Mouse (Mus musculus) limb, embryonic 14.5 days (tissue): ENCODE results near the gene Gpr85. TPM values are rescaled to one million over a fixed set of nuclear protein-coding genes. Genes with fewer than 3 reads are reported as not detected.

ENCODE experiments used
- ATAC-seq: fragments of 200-750 bp; cut with Nextera tagmentation; 2 replicates; pipeline ENCODE4 v1.8.0; 2017; ENCODE audit warnings: low read depth, moderate number of reproducible peaks, moderate TSS enrichment; ENCODE audit not compliant: low FRiP score
- DNase-seq: peaks from one replicate; pipeline ENCODE4 v3.0.0-alpha.2; 2015; ENCODE audit warnings: low spot score
- H3K27ac ChIP-seq: fragments of 300-500 bp; sonication (generic); replicated peaks from 2 replicates; pipeline ENCODE4 v1.5.1; 2014; ENCODE audit warnings: low read depth, mild to moderate bottlenecking, low read length, moderate library complexity, mixed read lengths
- H3K27me3 ChIP-seq: fragments of 300-500 bp; sonication (generic); 2 replicates; pipeline ENCODE4 v1.6.1; 2014; ENCODE audit warnings: low read length, mixed read lengths; ENCODE audit not compliant: control insufficient read depth, insufficient read depth
- H3K36me3 ChIP-seq: fragments of 300-500 bp; sonication (generic); 2 replicates; pipeline ENCODE4 v1.6.1; 2014; ENCODE audit warnings: mild to moderate bottlenecking, low read length, moderate library complexity, mixed read lengths; ENCODE audit not compliant: control insufficient read depth, insufficient read depth
- H3K4me1 ChIP-seq: fragments of 300-500 bp; sonication (generic); 2 replicates; pipeline ENCODE4 v1.6.1; 2014; ENCODE audit warnings: antibody characterized with exemption, low read length, mixed read lengths; ENCODE audit not compliant: control insufficient read depth, insufficient read depth
- H3K4me2 ChIP-seq: fragments of 300-500 bp; sonication (generic); replicated peaks from 2 replicates; pipeline ENCODE4 v1.6.1; 2014; ENCODE audit warnings: low read depth, mild to moderate bottlenecking, low read length, moderate library complexity; ENCODE audit not compliant: severe bottlenecking
- H3K4me3 ChIP-seq: fragments of 300-500 bp; sonication (generic); replicated peaks from 2 replicates; pipeline ENCODE4 v1.5.1; 2014; ENCODE audit warnings: low read length
- H3K9ac ChIP-seq: fragments of 300-500 bp; sonication (generic); 2 replicates; pipeline ENCODE4 v1.6.1; 2014; ENCODE audit warnings: mild to moderate bottlenecking, low read depth, low read length, moderate library complexity; ENCODE audit not compliant: severe bottlenecking
- H3K9me3 ChIP-seq: fragments of 300-500 bp; sonication (generic); 2 replicates; pipeline ENCODE4 v1.6.1; 2016; ENCODE audit warnings: low read length; ENCODE audit not compliant: control insufficient read depth
- POLR2A ChIP-seq: fragments of 200-500 bp; IDR thresholded peaks from 2 replicates; pipeline ENCODE4 v1.8.0; 2012; ENCODE audit warnings: inconsistent platforms, mild to moderate bottlenecking, moderate library complexity, borderline replicate concordance; ENCODE audit not compliant: insufficient read depth, insufficient read length; ENCODE audit errors: extremely low read depth
- WGBS: fragments of 180-500 bp; shearing (Covaris S2); extraction: QIAGEN DNeasy Blood & Tissue Kit; methylation state at CpG from one replicate; pipeline ENCODE4 v1.1.7; 2014; 5-methylcytosine and 5-hydroxymethylcytosine counted together
- polyA plus RNA-seq, 2 experiments: library from polyadenylated mRNA; depleted of rRNA in 1 of 2; stranded (reverse) in 1 of 2; unstranded in 1 of 2; fragments of >200 nt; fragmentation: Nextera tagmentation in 1 of 2; extraction: Ambion mirVana in 1 of 2; gene quantifications; 2 replicates each; pipeline versions ENCODE4 v1.2.1 to v1.2.3; 2012 to 2014

Gpr85 gene
- polyA plus RNA-seq, 2 experiments: 3.9 to 6.5 TPM

DNA sequence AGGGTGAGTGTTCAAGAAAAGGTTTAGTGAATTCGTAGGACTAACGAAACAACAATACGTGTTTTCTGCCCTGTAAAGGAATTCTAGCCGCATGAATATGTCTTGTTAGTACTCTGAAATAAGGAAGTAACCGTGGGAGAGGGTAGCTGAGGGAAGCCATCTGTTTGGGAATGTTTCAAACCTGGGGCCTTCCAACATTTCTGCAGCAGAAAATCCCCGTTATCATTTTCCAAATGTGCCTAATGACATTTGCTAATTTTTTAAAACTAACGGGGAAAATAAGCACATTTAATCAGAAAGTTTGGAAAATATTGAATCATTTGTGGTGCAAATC lies 31.9 kb upstream of the Gpr85 start:
- peak overlapping the region; percentile 86 for H3K27ac ChIP-seq
- peak overlapping the region; percentile 81 for H3K9ac ChIP-seq
- peak overlapping the region; percentile 66 for H3K4me3 ChIP-seq
- H3K36me3 ChIP-seq: peaks cover 5% of the 10 kb centered on the region; the same call in 1 of the 2 replicates
- H3K4me2 ChIP-seq: peak overlapping the region; percentile 51
- no peaks in the 10 kb centered on the region for H3K27me3 ChIP-seq
- TF ChIP-seq POLR2A: no peak
- peaks cover 5% of the 10 kb centered on the region for H3K4me1 ChIP-seq
- DNase-seq (no peak), ATAC-seq (peak; percentile 68)
- H3K9me3 ChIP-seq: no peaks in the 10 kb centered on the region
- WGBS: 4% methylated on average over 7 of the region's 7 CpGs

- H3K4me1 ChIP-seq: peaks cover 5% of the 10 kb centered on the region
- WGBS: under 1% methylated on average over 19 of the region's 19 CpGs
- H3K27me3 ChIP-seq: no peaks in the 10 kb centered on the region
- H3K9me3 ChIP-seq: no peaks in the 10 kb centered on the region
- peak; percentile 86; the same call in 1 of the 2 replicates for TF ChIP-seq POLR2A
- ATAC-seq (peak; percentile 100), DNase-seq (peak; percentile 96)
- H3K4me3 ChIP-seq: peak within 1 kb of the TSS; percentile 66
- peak within 1 kb of the TSS; percentile 81 for H3K9ac ChIP-seq
- H3K36me3 ChIP-seq: peaks cover 5% of the 10 kb centered on the region; the same call in 1 of the 2 replicates
- H3K27ac ChIP-seq: peak within 1 kb of the TSS; percentile 86
- H3K4me2 ChIP-seq: peak within 1 kb of the TSS; percentile 51
Observed at GRCm38 (mm10) chr6:13870919-13871624, 31.3 kb upstream of the Gpr85 start, which contains the start of gene 2610001J05Rik. 2610001J05Rik (minus strand) TSS chr6:13871518.

- WGBS: 33% methylated on average over 12 of the region's 12 CpGs
- no peak for TF ChIP-seq POLR2A
- Histone ChIP-seq H3K36me3 (peaks cover 5% of the 10 kb centered on the region; the same call in 1 of the 2 replicates), H3K27me3 (no peaks in the 10 kb centered on the region), H3K4me1 (peaks cover 5% of the 10 kb centered on the region), H3K4me2 (peak overlapping the region; percentile 51), H3K4me3 (peak overlapping the region; percentile 66), H3K9me3 (no peaks in the 10 kb centered on the region), H3K27ac (no peak overlapping the region), H3K9ac (peak overlapping the region; percentile 55)
- no peak for ATAC-seq
- peak; percentile 32 for DNase-seq
Observed at GRCm38 (mm10) chr6:13870289-13870741, 30.6 kb upstream of the Gpr85 start.

- no peak for DNase-seq
- Histone ChIP-seq H3K27ac (no peak overlapping the region), H3K27me3 (no peaks in the 10 kb centered on the region), H3K4me1 (no peaks in the 10 kb centered on the region), H3K36me3 (no peaks in the 10 kb centered on the region), H3K4me2 (no peak overlapping the region), H3K9me3 (no peaks in the 10 kb centered on the region), H3K9ac (no peak overlapping the region), H3K4me3 (no peak overlapping the region)
- 76% methylated on average over 1 of the region's 1 CpGs for WGBS
- no peak for TF ChIP-seq POLR2A
- no peak for ATAC-seq
Observed at GRCm38 (mm10) chr6:13860596-13860995, 20.9 kb upstream of the Gpr85 start.

- DNase-seq (no peak), ATAC-seq (no peak)
- no peak overlapping the region for H3K27ac ChIP-seq
- no peaks in the 10 kb centered on the region for H3K27me3 ChIP-seq
- H3K9me3 ChIP-seq: no peaks in the 10 kb centered on the region
- TF ChIP-seq POLR2A: no peak
- H3K4me1 ChIP-seq: no peaks in the 10 kb centered on the region
- H3K36me3 ChIP-seq: no peaks in the 10 kb centered on the region
- H3K4me2 ChIP-seq: no peak overlapping the region
- H3K9ac ChIP-seq: no peak overlapping the region
- H3K4me3 ChIP-seq: no peak overlapping the region
- WGBS: 82% methylated on average over 6 of the region's 6 CpGs
Observed at GRCm38 (mm10) chr6:13859877-13860585, 20.3 kb upstream of the Gpr85 start.
